Mouse (Mus musculus): ENCODE results near the gene Ctnnd2. TPM values are rescaled to one million over a fixed set of nuclear protein-coding genes. Genes with fewer than 3 reads are reported as not detected.

The Ctnnd2 gene
- polyA plus RNA-seq, 1 experiment: 0.08 TPM

DNA sequence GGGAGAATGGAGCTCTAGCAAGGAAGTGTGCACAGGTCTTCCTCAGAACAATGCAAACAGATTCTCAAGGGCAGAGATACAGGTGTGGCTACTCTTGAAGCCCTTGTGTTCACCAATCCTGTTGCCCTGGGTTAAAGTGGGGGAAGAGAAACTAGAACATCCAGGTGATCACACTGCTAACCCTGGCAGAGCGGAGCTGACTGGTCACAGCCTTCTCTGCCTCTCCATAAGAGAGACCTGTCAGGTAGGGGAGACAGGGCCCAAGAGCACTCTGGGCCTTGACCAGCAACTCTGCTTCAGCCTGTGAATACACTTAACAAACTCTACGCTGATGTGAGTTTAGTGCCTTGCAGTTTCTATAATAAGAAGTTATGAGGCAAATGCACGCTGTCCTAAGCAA lies 820.5 kb downstream of the Ctnnd2 start:
- Histone ChIP-seq H3K4me1 (no peaks in the 10 kb centered on the region), H3K9me3 (peaks cover 8% of the 10 kb centered on the region; the same call in 1 of the 2 replicates), H3K36me3 (replicated peaks; ENCODE audit: low read length) (no peaks in the 10 kb centered on the region), H3K27me3 (replicated peaks) (peaks cover 2% of the 10 kb centered on the region), H3K4me3 (replicated peaks) (no peak overlapping the region)
- TF ChIP-seq GATA1 (IDR thresholded peaks at IDR 0.05; ENCODE audit: borderline replicate concordance, low read length) (no peak), FLI1 (IDR thresholded peaks at IDR 0.05; ENCODE audit: low read length) (no peak)

GRCm38 (mm10) chr15:30995346-30995745 lies 823.0 kb downstream of the Ctnnd2 start:
- TF ChIP-seq FLI1 (IDR thresholded peaks at IDR 0.05; ENCODE audit: low read length) (no peak), GATA1 (IDR thresholded peaks at IDR 0.05; ENCODE audit: borderline replicate concordance, low read length) (no peak)
- Histone ChIP-seq H3K4me1 (no peaks in the 10 kb centered on the region), H3K9me3 (peaks cover 8% of the 10 kb centered on the region; the same call in 1 of the 2 replicates), H3K27me3 (replicated peaks) (peaks cover 2% of the 10 kb centered on the region), H3K36me3 (replicated peaks; ENCODE audit: low read length) (no peaks in the 10 kb centered on the region), H3K4me3 (replicated peaks) (no peak overlapping the region)

DNA sequence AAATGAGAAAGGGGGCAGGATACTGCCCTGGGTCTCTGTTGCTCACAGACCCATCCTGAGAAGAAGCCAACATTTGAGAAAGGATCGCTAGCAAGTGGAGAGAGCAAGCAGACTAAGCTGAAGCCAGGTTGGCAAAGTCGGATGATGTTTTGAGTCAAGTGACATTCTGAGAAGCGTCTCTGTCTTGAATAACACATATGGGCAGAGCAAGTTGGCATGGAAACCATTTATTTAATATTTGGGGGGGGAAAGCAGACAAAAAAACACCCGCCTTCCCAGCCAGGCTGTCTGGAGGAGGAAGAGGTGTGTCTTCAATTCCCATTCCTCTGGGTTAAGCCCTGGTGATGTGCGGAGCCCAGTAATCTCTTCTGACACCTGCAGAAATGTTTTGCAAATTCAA lies 832.1 kb downstream of the Ctnnd2 start:
- no peak overlapping the region for H3K4me3 ChIP-seq (replicated peaks)
- TF ChIP-seq FLI1 (IDR thresholded peaks at IDR 0.05; ENCODE audit: low read length) (no peak), GATA1 (IDR thresholded peaks at IDR 0.05; ENCODE audit: borderline replicate concordance, low read length) (no peak)
- peaks cover 15% of the 10 kb centered on the region for H3K9me3 ChIP-seq
- no peaks in the 10 kb centered on the region for H3K4me1 ChIP-seq
- H3K27me3 ChIP-seq (replicated peaks): peaks cover 2% of the 10 kb centered on the region
- H3K36me3 ChIP-seq (replicated peaks; ENCODE audit: low read length): no peaks in the 10 kb centered on the region

GRCm38 (mm10) chr15:31004976-31005375 lies 832.6 kb downstream of the Ctnnd2 start:
- TF ChIP-seq GATA1 (IDR thresholded peaks at IDR 0.05; ENCODE audit: borderline replicate concordance, low read length): no peak
- TF ChIP-seq FLI1 (IDR thresholded peaks at IDR 0.05; ENCODE audit: low read length): no peak
- no peak overlapping the region for H3K4me3 ChIP-seq (replicated peaks)
- H3K4me1 ChIP-seq: no peaks in the 10 kb centered on the region
- H3K9me3 ChIP-seq: peaks cover 15% of the 10 kb centered on the region
- H3K36me3 ChIP-seq (replicated peaks; ENCODE audit: low read length): no peaks in the 10 kb centered on the region
- peaks cover 2% of the 10 kb centered on the region for H3K27me3 ChIP-seq (replicated peaks)

GRCm38 (mm10) chr15:31006050-31006824 lies 833.8 kb downstream of the Ctnnd2 start:
- no peaks in the 10 kb centered on the region for H3K4me1 ChIP-seq
- no peaks in the 10 kb centered on the region for H3K36me3 ChIP-seq (replicated peaks; ENCODE audit: low read length)
- TF ChIP-seq FLI1 (IDR thresholded peaks at IDR 0.05; ENCODE audit: low read length) (no peak), GATA1 (IDR thresholded peaks at IDR 0.05; ENCODE audit: borderline replicate concordance, low read length) (no peak)
- peaks cover 15% of the 10 kb centered on the region for H3K9me3 ChIP-seq
- H3K27me3 ChIP-seq (replicated peaks): peaks cover 2% of the 10 kb centered on the region
- H3K4me3 ChIP-seq (replicated peaks): no peak overlapping the region

GRCm38 (mm10) chr15:31006825-31007157 lies 834.4 kb downstream of the Ctnnd2 start:
- Histone ChIP-seq H3K4me1 (no peaks in the 10 kb centered on the region), H3K4me3 (replicated peaks) (no peak overlapping the region), H3K27me3 (replicated peaks) (peaks cover 2% of the 10 kb centered on the region), H3K9me3 (peaks cover 15% of the 10 kb centered on the region), H3K36me3 (replicated peaks; ENCODE audit: low read length) (no peaks in the 10 kb centered on the region)
- TF ChIP-seq FLI1 (IDR thresholded peaks at IDR 0.05; ENCODE audit: low read length): no peak
- no peak for TF ChIP-seq GATA1 (IDR thresholded peaks at IDR 0.05; ENCODE audit: borderline replicate concordance, low read length)

GRCm38 (mm10) chr15:31008594-31008993 lies 836.2 kb downstream of the Ctnnd2 start:
- Histone ChIP-seq H3K4me3 (replicated peaks) (no peak overlapping the region), H3K9me3 (peaks cover 15% of the 10 kb centered on the region), H3K36me3 (replicated peaks; ENCODE audit: low read length) (no peaks in the 10 kb centered on the region), H3K4me1 (no peaks in the 10 kb centered on the region), H3K27me3 (replicated peaks) (peaks cover 2% of the 10 kb centered on the region)
- TF ChIP-seq FLI1 (IDR thresholded peaks at IDR 0.05; ENCODE audit: low read length): no peak
- TF ChIP-seq GATA1 (IDR thresholded peaks at IDR 0.05; ENCODE audit: borderline replicate concordance, low read length): no peak

DNA sequence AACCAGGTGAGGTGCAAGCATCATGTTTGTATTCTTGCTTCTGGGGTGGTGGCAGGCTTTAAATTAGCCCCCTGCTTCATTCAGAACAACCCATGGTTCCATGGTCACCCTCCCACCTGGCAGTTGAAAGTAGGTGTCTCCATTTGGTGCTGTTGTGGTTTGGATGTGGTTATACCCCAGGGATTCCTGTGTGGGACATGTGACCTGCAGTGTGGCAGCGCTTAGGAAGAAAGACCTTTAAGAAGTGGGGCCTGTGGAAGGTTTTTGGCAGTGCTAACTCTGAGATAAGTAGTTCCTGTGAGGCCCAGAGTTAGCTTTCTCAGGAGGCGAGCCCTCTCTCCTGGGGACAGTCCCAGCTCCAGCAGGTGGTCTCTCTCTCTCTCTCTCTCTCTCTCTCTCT lies 848.4 kb downstream of the Ctnnd2 start:
- no peaks in the 10 kb centered on the region for H3K4me1 ChIP-seq
- no peak for TF ChIP-seq FLI1 (IDR thresholded peaks at IDR 0.05; ENCODE audit: low read length)
- TF ChIP-seq GATA1 (IDR thresholded peaks at IDR 0.05; ENCODE audit: borderline replicate concordance, low read length): no peak
- no peaks in the 10 kb centered on the region for H3K36me3 ChIP-seq (replicated peaks; ENCODE audit: low read length)
- H3K27me3 ChIP-seq (replicated peaks): peaks cover 2% of the 10 kb centered on the region
- H3K9me3 ChIP-seq: peaks cover 24% of the 10 kb centered on the region
- no peak overlapping the region for H3K4me3 ChIP-seq (replicated peaks)

GRCm38 (mm10) chr15:31022012-31022411 lies 849.6 kb downstream of the Ctnnd2 start:
- Histone ChIP-seq H3K9me3 (peaks cover 24% of the 10 kb centered on the region), H3K27me3 (replicated peaks) (peaks cover 2% of the 10 kb centered on the region)

GRCm38 (mm10) chr15:31022497-31022896 lies 850.1 kb downstream of the Ctnnd2 start:
- Histone ChIP-seq H3K4me3 (replicated peaks) (no peak overlapping the region), H3K9me3 (peaks cover 22% of the 10 kb centered on the region), H3K27me3 (replicated peaks) (peaks cover 2% of the 10 kb centered on the region), H3K4me1 (no peaks in the 10 kb centered on the region), H3K36me3 (replicated peaks; ENCODE audit: low read length) (no peaks in the 10 kb centered on the region)
- TF ChIP-seq GATA1 (IDR thresholded peaks at IDR 0.05; ENCODE audit: borderline replicate concordance, low read length) (no peak), FLI1 (IDR thresholded peaks at IDR 0.05; ENCODE audit: low read length) (no peak)

More at GRCm38 (mm10) chr15:31022012-31022411, 849.6 kb downstream of the Ctnnd2 start:
- Histone ChIP-seq H3K36me3 (replicated peaks; ENCODE audit: low read length) (no peaks in the 10 kb centered on the region), H3K4me3 (replicated peaks) (no peak overlapping the region), H3K4me1 (no peaks in the 10 kb centered on the region)
- no peak for TF ChIP-seq GATA1 (IDR thresholded peaks at IDR 0.05; ENCODE audit: borderline replicate concordance, low read length)
- TF ChIP-seq FLI1 (IDR thresholded peaks at IDR 0.05; ENCODE audit: low read length): no peak
